In genomic region chr3:27280280-27280749, GRCm38 (mm10) we compare ENCODE assay signal across 9 mouse cellular contexts. TPM values are rescaled to one million over a fixed set of nuclear protein-coding genes. Genes with fewer than 3 reads are reported as not detected.
DNase-seq lines count a peak whose midpoint lies in the region; ATAC-seq lines count a peak whose summit lies in the region.
"Had no signal": no experiment of that assay in that cellular context is flagged by ENCODE, and none has a peak within 500 bp of the region (broad histone marks: within the 10 kb centered on the region; RNA-seq: fewer than 3 reads in every experiment).

No protein-coding gene starts in this region.

- peaks cover 12% of the 10 kb centered on the region for H3K4me1 ChIP-seq in hindbrain, embryonic 10.5 days (replicated peaks)

- intact Hi-C loops in gastrocnemius, postnatal 36 days (cut with DNase I), result loop anchor here (5.0 kb wide), 1 partner anchor 42 kb away; no protein-coding TSS in a partner anchor

- H3K9me3 ChIP-seq in hindbrain, embryonic 10.5 days, result no peaks in the 10 kb centered on the region
- H3K9me3 ChIP-seq: hindbrain, embryonic 15.5 days had no signal

- ATAC-seq in frontal cortex, adult (ENCODE audit: low TSS enrichment), result no peak

- peak; percentile 34 for DNase-seq in urinary bladder, postnatal 14 days (ENCODE audit: low spot score)
- DNase-seq in urinary bladder, postnatal 10 days (ENCODE audit: low spot score), result no peak
- DNase-seq in gastrocnemius, postnatal 36 days, result peak; percentile 27 to 35
- DNase-seq in kidney, postnatal 25 days, result peak; percentile 88 to 91
- DNase-seq in spleen, postnatal 10 days (ENCODE audit: low spot score in 2 of 2), result peak; percentile 29 to 69
- no peak for DNase-seq in cerebellum, postnatal 36 days
- DNase-seq in hindbrain, embryonic 10.5 days (ENCODE audit: low spot score), result no peak

- H3K4me3 ChIP-seq in hindbrain, embryonic 10.5 days, result no peak overlapping the region
- H3K4me3 ChIP-seq: hindbrain, embryonic 15.5 days had no signal

- H3K27me3 ChIP-seq in hindbrain, embryonic 10.5 days (ENCODE audit: insufficient read depth, poor library complexity, severe bottlenecking), result peaks cover 6% of the 10 kb centered on the region
- H3K27me3 ChIP-seq: hindbrain, embryonic 15.5 days had no signal

- H3K36me3 ChIP-seq in hindbrain, embryonic 10.5 days, result no peaks in the 10 kb centered on the region
- H3K36me3 ChIP-seq: hindbrain, embryonic 15.5 days had no signal

- no peak overlapping the region for H3K27ac ChIP-seq in hindbrain, embryonic 10.5 days
- H3K27ac ChIP-seq: hindbrain, embryonic 15.5 days had no signal

- 72% methylated on average over 11 of the region's 11 CpGs for WGBS in hindbrain, embryonic 10.5 days

RNA-seq across cellular contexts. Expression of gene Tnfsf10, which starts 36.5 kb away (rescaled TPM):
- 1 to 10 TPM; 4.7 to 4.8 TPM for total RNA-seq in gastrocnemius, postnatal 36 days (2021)
- 0.03 TPM in 1 of 2 replicates, not detected in the other for polyA plus RNA-seq in hindbrain, embryonic 10.5 days (2016; fragmentation: Nextera tagmentation; extraction: Ambion mirVana)

Comparison
In these comparisons a context has a peak if more than half of its experiments do, and no peak if none do; other contexts are left out.
1. DNase-seq: peak in urinary bladder, postnatal 14 days (single experiment), gastrocnemius, postnatal 36 days (2 of 2), kidney, postnatal 25 days (2 of 2) and spleen, postnatal 10 days (2 of 2); none in urinary bladder, postnatal 10 days (single experiment), cerebellum, postnatal 36 days (0 of 2) and hindbrain, embryonic 10.5 days (single experiment).